Mouse (Mus musculus) cortical plate, adult 2 months (tissue): Measurements from ENCODE around the gene Col4a3bp.

Experiments used
- CTCF ChIP-seq: fragments of 200-500 bp; IDR thresholded peaks from 2 replicates; pipeline ENCODE4 v1.5.1; 2011; ENCODE audit warnings: mild to moderate bottlenecking, control low read depth, low read length; ENCODE audit not compliant: insufficient read depth; ENCODE audit errors: extremely low read depth
- POLR2A ChIP-seq: fragments of 200-500 bp; IDR thresholded peaks from 2 replicates; pipeline ENCODE4 v1.6.1; 2011; ENCODE audit warnings: mild to moderate bottlenecking, low read length, control low read depth; ENCODE audit not compliant: insufficient read depth; ENCODE audit errors: extremely low read depth

- TF ChIP-seq CTCF, result no peak
- TF ChIP-seq POLR2A, result no peak
Observed at GRCm38 (mm10) chr13:96687261-96687660, 144.8 kb downstream of the Col4a3bp start.
